Mouse (Mus musculus): ENCODE measurements around the gene Agpat4.

Gene Agpat4

DNA sequence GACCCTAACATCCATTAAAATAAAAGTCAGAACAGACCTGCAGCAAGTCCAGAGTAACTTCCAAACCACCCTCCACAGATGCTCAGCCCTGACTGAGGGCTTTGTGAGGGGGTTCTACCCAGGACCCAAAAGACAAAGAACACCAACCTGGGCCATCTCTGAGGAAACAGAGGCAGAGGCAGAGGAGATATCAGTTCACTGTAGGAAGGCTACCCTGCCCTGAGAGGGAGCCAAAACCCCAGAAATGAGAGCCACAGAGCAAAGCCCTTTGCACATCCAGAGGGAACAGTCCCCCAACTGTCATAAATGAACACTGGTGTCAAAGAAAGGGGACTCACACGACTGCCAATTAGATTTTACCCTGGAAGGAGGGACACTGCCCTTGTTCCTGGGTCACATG is 106.7 kb downstream of the Agpat4 start:
- DNase-seq (ENCODE audit: low read depth, low spot score), result peak; percentile 54

DNA sequence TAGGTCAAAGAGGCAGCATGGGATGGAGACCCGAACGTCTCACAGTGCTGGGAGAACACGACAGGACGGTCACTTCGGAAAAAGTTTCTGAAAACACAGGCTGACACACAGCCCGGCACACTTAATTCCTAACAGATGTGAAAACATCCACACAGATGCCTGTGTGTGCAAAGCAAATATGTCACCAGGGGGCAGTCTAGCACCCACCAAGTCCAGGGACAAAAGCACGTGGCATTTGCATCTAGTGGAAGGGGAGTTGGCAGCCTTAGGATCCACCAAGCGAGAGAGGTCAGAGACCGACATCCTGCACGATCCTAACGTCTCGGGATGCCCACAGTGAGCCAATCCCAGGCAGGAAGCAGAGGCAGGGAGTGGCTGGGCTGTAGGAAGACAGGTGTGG is 108.0 kb downstream of the Agpat4 start:
- peak; percentile 71 for DNase-seq (ENCODE audit: low read depth, low spot score)

- no peak for DNase-seq (ENCODE audit: low read depth, low spot score)
These were observed 109.5 kb downstream of the Agpat4 start for GRCm38 (mm10) chr17:12228001-12228400.

DNA sequence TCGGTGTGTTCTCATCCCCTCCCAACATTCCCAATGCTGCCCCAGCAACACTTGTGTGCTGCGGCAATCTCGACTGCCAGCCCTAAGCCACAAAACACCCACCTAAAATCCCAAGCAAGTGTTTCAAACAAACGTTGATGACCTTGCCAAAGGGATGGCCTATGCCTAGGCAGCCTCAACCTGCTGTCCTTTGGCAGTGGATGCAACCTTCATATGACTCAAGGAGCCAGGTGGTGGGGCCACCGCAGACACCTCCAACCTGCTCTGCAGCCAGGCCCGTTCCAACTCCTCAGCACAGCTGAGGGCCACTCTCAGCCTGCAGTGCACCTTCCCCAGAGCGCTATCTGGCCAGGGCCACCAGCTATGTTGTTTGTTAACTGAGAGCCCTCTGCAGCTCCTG is 110.0 kb downstream of the Agpat4 start:
- DNase-seq (ENCODE audit: low read depth, low spot score), result peak; percentile 77

- no peak for DNase-seq (ENCODE audit: low read depth, low spot score)
These were observed 111.3 kb downstream of the Agpat4 start for GRCm38 (mm10) chr17:12229756-12230155.

DNA sequence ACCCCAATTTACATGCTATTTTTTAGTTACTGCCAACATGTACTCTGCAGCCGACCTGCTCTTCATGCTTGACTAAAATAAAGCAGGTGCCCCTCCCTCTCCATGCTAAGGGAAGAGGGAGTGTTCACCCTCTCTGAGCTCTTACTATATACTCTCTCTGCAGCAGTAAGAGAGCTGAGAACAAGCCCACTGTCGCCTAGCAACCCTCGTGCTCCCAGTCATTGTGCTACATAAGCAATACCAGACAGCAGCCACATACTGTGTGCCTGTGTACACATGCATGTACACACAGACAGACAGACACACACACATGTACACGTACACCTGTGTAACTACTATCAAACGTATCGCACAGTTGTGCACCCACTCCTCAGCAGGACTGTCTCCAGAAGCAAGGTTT is 111.7 kb downstream of the Agpat4 start:
- peak; percentile 86 for DNase-seq (ENCODE audit: low read depth, low spot score)

- no peak for DNase-seq (ENCODE audit: low read depth, low spot score)
These were observed 112.6 kb downstream of the Agpat4 start for GRCm38 (mm10) chr17:12231087-12231486.

GRCm38 (mm10) chr17:12232724-12233123 is 114.2 kb downstream of the Agpat4 start:
- DNase-seq (ENCODE audit: low read depth, low spot score), result no peak

DNA sequence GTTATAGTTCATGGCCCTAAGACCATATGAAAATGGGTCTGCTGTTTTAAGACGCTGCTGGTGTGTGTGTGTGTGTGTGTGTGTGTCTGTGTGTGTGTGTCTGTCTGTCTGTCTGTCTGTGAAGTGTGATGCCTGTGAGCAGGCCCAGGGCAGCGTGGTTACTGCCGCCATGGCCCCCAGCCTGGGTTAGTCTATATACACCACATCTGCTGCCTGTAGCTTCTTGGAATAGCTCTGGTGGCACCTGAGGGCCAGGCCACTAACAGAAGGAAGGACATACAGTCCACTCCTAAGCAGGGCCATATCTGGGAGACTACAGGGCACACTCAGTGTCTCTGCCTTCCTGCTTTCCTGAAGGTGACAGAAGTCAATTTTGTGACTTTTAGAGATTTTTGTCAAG is 122.2 kb downstream of the Agpat4 start:
- DNase-seq (ENCODE audit: low read depth, low spot score), result no peak

DNA sequence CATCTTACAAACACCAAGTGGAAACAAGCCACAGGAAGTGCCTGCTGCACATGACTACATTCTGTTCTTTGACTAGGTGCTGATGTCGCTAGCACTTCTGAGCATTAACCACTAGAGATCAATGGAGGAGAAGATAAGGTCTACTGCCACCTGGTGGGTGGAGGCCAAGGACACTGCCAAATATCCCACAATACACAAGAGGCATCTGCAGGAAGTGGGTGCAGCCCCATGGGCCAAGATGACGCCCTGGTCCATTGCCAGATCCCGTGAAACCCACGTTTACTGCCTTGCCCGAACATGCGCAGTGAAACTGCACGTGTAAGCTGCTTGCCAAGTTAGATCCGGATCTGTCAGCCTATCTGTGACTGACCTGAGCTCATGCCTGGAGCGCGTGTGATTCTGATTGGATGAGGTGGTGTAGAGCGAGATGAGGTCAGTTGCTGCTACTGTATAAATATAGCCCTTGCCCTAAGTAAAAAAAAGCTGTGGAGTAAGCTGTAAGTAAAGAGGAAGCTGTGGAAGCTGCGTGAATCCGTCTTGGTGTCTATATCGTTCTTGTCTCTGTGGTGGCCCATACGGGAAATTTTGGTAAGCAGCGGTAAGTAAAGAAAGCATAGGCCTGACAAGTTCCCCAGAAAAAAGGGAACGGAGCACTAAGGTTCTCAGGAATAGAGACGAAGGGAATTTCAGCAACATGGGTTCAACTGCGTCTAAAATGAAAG is 131.4 kb downstream of the Agpat4 start:
- peak; percentile 44 for DNase-seq (ENCODE audit: low read depth, low spot score)

DNA sequence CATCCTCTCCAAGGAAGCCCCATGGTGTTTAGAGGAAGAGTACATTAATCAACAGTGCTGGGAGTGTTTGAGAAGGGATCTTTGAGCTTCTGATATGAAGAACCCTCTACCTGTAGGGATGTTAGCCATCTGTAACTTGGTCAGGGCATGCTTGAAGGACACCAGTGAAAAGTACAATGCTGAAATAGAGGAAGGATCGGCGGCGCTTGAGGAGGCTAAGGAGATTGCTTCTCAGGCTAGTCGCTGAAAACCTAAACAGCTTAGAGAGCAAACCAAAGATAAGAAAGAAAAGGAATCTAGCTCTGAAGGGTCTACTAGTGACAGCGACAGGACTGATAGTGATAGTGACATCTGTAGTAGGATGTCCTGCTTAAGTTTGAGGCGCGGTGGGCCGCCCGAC is 132.1 kb downstream of the Agpat4 start:
- DNase-seq (ENCODE audit: low read depth, low spot score), result no peak

DNA sequence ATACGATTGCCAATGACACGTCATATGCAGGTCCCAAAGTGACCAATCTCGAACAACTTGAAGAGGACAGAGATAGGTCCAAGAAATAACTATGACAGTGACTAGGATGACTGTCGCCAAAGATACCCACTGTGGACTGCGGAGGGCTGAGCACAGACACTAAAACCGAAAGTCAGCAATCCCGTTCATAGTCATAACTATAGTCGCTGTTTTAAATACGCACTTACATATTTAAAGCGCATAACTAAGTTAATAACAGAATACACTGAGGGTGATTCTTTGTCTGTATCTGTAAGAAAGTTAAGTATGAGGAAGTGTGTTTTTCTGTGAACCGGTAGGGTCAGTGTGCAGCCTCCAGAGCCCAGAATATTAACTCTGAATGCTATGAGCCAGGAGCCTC is 137.6 kb downstream of the Agpat4 start:
- DNase-seq (ENCODE audit: low read depth, low spot score), result no peak

GRCm38 (mm10) chr17:12258517-12258916 is 140.0 kb downstream of the Agpat4 start:
- no peak for DNase-seq (ENCODE audit: low read depth, low spot score)

DNA sequence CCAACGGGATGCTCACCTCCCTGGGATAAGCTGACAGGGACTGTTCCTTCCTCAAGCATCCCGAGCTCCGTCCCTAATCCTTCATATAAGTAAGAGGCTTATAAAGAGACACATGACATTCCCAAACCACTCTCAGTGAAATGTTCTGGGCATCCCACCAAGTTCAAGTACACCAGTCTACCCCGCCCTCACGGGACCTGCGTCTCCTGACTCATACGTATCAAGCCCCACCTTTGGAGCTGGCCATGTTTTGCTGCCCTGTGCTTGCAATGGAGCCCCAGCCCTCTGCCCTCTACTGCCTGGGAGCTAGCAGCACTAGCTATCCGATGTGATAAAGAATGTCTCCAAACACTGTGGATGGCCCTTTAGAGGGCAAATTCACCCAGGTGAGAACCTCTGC is 141.5 kb downstream of the Agpat4 start:
- DNase-seq (ENCODE audit: low read depth, low spot score), result no peak

- DNase-seq (ENCODE audit: low read depth, low spot score), result peak; percentile 70
These were observed 142.9 kb downstream of the Agpat4 start for GRCm38 (mm10) chr17:12261376-12261775.

DNA sequence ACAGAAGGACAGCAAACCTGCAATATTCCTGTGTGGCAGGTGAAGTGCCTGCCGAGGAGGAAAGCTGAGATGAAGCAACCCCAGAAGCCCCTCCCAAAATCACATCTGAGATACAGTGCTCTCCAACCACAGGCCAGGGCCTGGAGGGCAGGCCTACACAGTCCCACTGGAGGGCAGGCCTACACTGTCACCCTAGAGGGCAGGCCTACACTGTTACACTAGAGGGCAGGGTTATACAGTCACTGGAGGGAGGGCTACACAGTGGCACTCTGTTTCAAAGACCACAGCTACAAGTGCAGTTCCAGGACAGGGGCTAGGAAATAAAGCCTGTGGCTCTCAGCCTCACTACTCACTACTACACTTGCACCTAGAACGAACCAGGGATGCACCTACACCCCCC is 143.4 kb downstream of the Agpat4 start:
- peak; percentile 37 for DNase-seq (ENCODE audit: low read depth, low spot score)

GRCm38 (mm10) chr17:12262851-12263250 is 144.3 kb downstream of the Agpat4 start:
- DNase-seq (ENCODE audit: low read depth, low spot score), result no peak

GRCm38 (mm10) chr17:12263787-12264186 is 145.3 kb downstream of the Agpat4 start:
- DNase-seq (ENCODE audit: low read depth, low spot score), result no peak

DNA sequence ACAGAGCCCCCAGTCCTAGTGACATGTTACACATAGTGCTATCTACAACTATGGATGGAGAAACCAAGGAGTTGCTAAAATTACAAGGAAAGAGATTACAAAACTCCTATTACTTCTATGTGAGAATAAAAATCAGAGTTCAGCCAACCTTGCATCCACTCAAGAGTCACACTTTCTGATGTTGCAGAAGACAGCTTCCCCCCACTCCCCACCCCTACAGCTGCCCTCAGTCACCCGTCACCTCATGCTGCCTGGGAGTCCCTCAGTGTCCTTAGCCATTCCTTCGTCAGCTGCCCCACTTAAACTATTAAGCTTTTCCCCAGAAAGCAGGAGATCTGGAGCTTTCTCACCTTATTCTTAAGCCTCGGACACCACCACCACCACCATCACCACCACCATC is 145.8 kb downstream of the Agpat4 start:
- DNase-seq (ENCODE audit: low read depth, low spot score), result no peak

DNA sequence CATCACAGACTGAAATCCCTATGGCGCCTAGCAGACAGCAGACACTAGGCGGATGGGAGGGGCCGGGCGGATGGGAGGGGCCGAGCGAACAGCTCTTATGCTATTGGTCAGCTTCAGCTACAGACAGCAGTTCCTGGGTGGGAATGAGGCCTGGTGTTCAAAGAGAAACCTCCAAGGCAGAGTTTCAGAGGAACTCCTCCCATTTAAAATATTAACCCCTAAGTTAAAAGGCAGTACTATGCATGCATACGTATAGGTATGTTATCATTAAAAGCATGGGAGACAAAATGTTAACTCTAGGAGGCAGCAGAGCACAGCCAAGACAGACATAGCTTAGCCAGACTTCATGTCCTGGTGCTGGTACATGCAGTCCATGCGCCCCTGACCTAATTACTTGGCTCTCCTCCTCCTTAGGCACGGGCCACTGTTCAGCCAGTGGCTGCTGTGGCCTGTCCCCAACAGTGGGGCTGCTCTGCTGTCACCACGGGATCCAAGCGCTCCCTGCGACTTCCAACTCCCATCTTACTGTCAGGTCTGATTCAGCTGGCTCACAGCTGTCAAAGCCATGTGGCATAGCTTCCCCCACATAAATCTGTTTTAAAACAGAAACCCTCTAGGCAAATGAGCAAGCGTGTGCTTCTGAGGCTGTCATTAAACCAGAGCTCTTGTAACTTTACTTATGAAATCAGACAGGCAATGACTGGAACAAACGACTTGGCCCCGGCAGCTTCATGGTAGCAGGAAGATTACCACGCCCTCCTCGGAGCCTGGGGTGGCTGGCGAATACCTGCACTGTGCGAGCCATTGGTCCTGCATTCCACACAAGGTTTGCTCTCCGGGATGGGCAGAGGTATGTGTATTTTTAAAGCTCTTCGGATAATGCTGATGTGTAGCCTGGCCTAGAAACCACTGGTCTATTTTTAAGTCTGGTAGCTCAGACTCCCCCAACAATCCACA is 147.7 kb downstream of the Agpat4 start:
- DNase-seq (ENCODE audit: low read depth, low spot score), result peak; percentile 86

DNA sequence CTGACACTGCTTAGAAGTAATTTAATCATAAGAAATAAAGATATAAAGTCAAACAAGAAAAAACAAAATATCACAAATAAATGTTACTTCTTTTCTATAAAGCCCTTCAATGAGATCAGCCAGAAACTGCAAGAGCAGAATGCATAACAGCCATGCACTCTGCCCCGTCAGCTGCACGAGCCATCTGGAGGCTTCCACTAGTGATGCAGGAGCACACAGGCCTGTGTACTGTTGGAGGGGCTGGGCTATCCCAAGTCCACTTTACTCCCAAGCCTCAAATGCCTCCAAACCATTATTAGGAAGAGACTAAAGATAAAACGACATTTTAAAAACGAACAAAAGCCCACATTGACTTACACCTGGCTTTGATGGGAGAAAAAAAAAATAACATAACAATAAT is 149.6 kb downstream of the Agpat4 start:
- peak; percentile 34 for DNase-seq (ENCODE audit: low read depth, low spot score)

DNA sequence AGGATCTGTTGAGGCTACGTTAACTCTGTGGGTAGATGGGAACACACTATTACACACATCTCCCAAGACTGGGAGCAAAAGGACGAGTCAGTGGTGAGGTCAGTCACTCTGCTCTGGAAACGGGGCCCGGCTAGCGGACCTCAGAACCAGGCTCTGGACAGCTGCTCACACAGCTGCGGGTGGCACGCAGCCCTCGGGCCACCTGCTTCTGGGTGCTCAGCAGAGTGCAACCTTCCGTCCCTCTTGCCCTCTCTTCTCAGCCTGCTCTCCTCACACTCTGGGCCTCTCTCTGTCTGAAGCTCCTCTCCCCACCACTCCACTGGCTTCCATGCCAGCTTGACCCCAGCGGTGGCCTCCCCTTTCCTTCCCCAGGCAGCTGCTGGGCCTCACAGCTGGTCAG is 150.0 kb downstream of the Agpat4 start:
- peak; percentile 42 for DNase-seq (ENCODE audit: low read depth, low spot score)

Data from brain, adult 2 months (tissue).